Mouse (Mus musculus): ENCODE data around the gene Rnls. TPM values are rescaled to one million over a fixed set of nuclear protein-coding genes. Genes with fewer than 3 reads are reported as not detected.
A peak's percentile ranks its signal among the peaks of the same experiment; 100 is the strongest.

The Rnls gene
- polyA plus RNA-seq, 1 experiment from 2014 or later = 5.8 TPM

GRCm38 (mm10) chr19:33299726-33300292, 92.3 kb downstream of the Rnls start:
- Histone ChIP-seq H3K9me3 (no peaks in the 10 kb centered on the region), H3K36me3 (replicated peaks) (no peaks in the 10 kb centered on the region), H3K4me3 (no peak overlapping the region), H3K27me3 (replicated peaks; ENCODE audit: low read depth, poor library complexity, severe bottlenecking) (no peaks in the 10 kb centered on the region), H3K4me1 (no peaks in the 10 kb centered on the region), H3K27ac (replicated peaks) (no peak overlapping the region)
- DNase-seq (ENCODE audit: low spot score) = no peak
- 73% methylated on average over 3 of the region's 3 CpGs for WGBS

- Histone ChIP-seq H3K36me3 (replicated peaks) (no peaks in the 10 kb centered on the region), H3K9me3 (no peaks in the 10 kb centered on the region), H3K27me3 (replicated peaks; ENCODE audit: low read depth, poor library complexity, severe bottlenecking) (no peaks in the 10 kb centered on the region), H3K4me1 (no peaks in the 10 kb centered on the region), H3K27ac (replicated peaks) (no peak overlapping the region), H3K4me3 (no peak overlapping the region)
- WGBS = 46% methylated on average over 2 of the region's 2 CpGs
- DNase-seq (ENCODE audit: low spot score) = no peak
These were observed 95.8 kb downstream of the Rnls start for GRCm38 (mm10) chr19:33296338-33296737.

GRCm38 (mm10) chr19:33282985-33283384, 109.1 kb downstream of the Rnls start:
- no peaks in the 10 kb centered on the region for H3K36me3 ChIP-seq (replicated peaks)
- H3K9me3 ChIP-seq = no peaks in the 10 kb centered on the region
- no peaks in the 10 kb centered on the region for H3K4me1 ChIP-seq
- WGBS = 60% methylated on average over 3 of the region's 3 CpGs
- H3K4me3 ChIP-seq = no peak overlapping the region
- no peak for DNase-seq (ENCODE audit: low spot score)
- H3K27me3 ChIP-seq (replicated peaks; ENCODE audit: low read depth, poor library complexity, severe bottlenecking) = no peaks in the 10 kb centered on the region
- no peak overlapping the region for H3K27ac ChIP-seq (replicated peaks)

- 82% methylated on average over 1 of the region's 1 CpGs for WGBS
These were observed 115.7 kb downstream of the Rnls start for GRCm38 (mm10) chr19:33276421-33276820.

GRCm38 (mm10) chr19:33273676-33274075, 118.4 kb downstream of the Rnls start:
- H3K9me3 ChIP-seq = no peaks in the 10 kb centered on the region
- H3K27me3 ChIP-seq (replicated peaks; ENCODE audit: low read depth, poor library complexity, severe bottlenecking) = no peaks in the 10 kb centered on the region
- H3K36me3 ChIP-seq (replicated peaks) = no peaks in the 10 kb centered on the region
- no peak overlapping the region for H3K27ac ChIP-seq (replicated peaks)
- no peak for DNase-seq (ENCODE audit: low spot score)
- 76% methylated on average over 1 of the region's 1 CpGs for WGBS
- H3K4me3 ChIP-seq = no peak overlapping the region
- H3K4me1 ChIP-seq = no peaks in the 10 kb centered on the region

More at GRCm38 (mm10) chr19:33276421-33276820, 115.7 kb downstream of the Rnls start:
- no peaks in the 10 kb centered on the region for H3K36me3 ChIP-seq (replicated peaks)
- no peak overlapping the region for H3K4me3 ChIP-seq
- H3K4me1 ChIP-seq = no peaks in the 10 kb centered on the region
- H3K27ac ChIP-seq (replicated peaks) = no peak overlapping the region
- no peaks in the 10 kb centered on the region for H3K27me3 ChIP-seq (replicated peaks; ENCODE audit: low read depth, poor library complexity, severe bottlenecking)
- H3K9me3 ChIP-seq = no peaks in the 10 kb centered on the region
- no peak for DNase-seq (ENCODE audit: low spot score)

GRCm38 (mm10) chr19:33271571-33271970, 120.5 kb downstream of the Rnls start:
- WGBS = 56% methylated on average over 2 of the region's 2 CpGs
- H3K9me3 ChIP-seq = no peaks in the 10 kb centered on the region
- H3K36me3 ChIP-seq (replicated peaks) = no peaks in the 10 kb centered on the region
- H3K4me1 ChIP-seq = no peaks in the 10 kb centered on the region
- DNase-seq (ENCODE audit: low spot score) = no peak
- no peak overlapping the region for H3K4me3 ChIP-seq
- H3K27ac ChIP-seq (replicated peaks) = no peak overlapping the region
- no peaks in the 10 kb centered on the region for H3K27me3 ChIP-seq (replicated peaks; ENCODE audit: low read depth, poor library complexity, severe bottlenecking)

- no peaks in the 10 kb centered on the region for H3K4me1 ChIP-seq
- no peaks in the 10 kb centered on the region for H3K9me3 ChIP-seq
- no peak overlapping the region for H3K4me3 ChIP-seq
- H3K36me3 ChIP-seq (replicated peaks) = no peaks in the 10 kb centered on the region
- WGBS = 73% methylated on average over 2 of the region's 2 CpGs
- no peak for DNase-seq (ENCODE audit: low spot score)
- no peak overlapping the region for H3K27ac ChIP-seq (replicated peaks)
- H3K27me3 ChIP-seq (replicated peaks; ENCODE audit: low read depth, poor library complexity, severe bottlenecking) = no peaks in the 10 kb centered on the region
These were observed 121.9 kb downstream of the Rnls start for GRCm38 (mm10) chr19:33270231-33270630.

GRCm38 (mm10) chr19:33268044-33268443, 124.1 kb downstream of the Rnls start:
- Histone ChIP-seq H3K36me3 (replicated peaks) (no peaks in the 10 kb centered on the region), H3K4me1 (no peaks in the 10 kb centered on the region), H3K4me3 (no peak overlapping the region), H3K9me3 (no peaks in the 10 kb centered on the region), H3K27ac (replicated peaks) (no peak overlapping the region), H3K27me3 (replicated peaks; ENCODE audit: low read depth, poor library complexity, severe bottlenecking) (no peaks in the 10 kb centered on the region)
- WGBS = 80% methylated on average over 14 of the region's 14 CpGs
- DNase-seq (ENCODE audit: low spot score) = peak; percentile 17

GRCm38 (mm10) chr19:33265245-33265644, 126.8 kb downstream of the Rnls start:
- no peak overlapping the region for H3K4me3 ChIP-seq
- no peak overlapping the region for H3K27ac ChIP-seq (replicated peaks)
- WGBS = 30% methylated on average over 2 of the region's 2 CpGs
- no peaks in the 10 kb centered on the region for H3K4me1 ChIP-seq
- H3K9me3 ChIP-seq = no peaks in the 10 kb centered on the region
- DNase-seq (ENCODE audit: low spot score) = no peak
- no peaks in the 10 kb centered on the region for H3K36me3 ChIP-seq (replicated peaks)
- H3K27me3 ChIP-seq (replicated peaks; ENCODE audit: low read depth, poor library complexity, severe bottlenecking) = no peaks in the 10 kb centered on the region

- Histone ChIP-seq H3K27ac (replicated peaks) (no peak overlapping the region), H3K4me1 (no peaks in the 10 kb centered on the region), H3K4me3 (no peak overlapping the region), H3K9me3 (no peaks in the 10 kb centered on the region), H3K36me3 (replicated peaks) (no peaks in the 10 kb centered on the region), H3K27me3 (replicated peaks; ENCODE audit: low read depth, poor library complexity, severe bottlenecking) (no peaks in the 10 kb centered on the region)
- no peak for DNase-seq (ENCODE audit: low spot score)
- 46% methylated on average over 3 of the region's 3 CpGs for WGBS
These were observed 127.7 kb downstream of the Rnls start for GRCm38 (mm10) chr19:33264224-33264993.

- H3K4me1 ChIP-seq = no peaks in the 10 kb centered on the region
- DNase-seq (ENCODE audit: low spot score) = no peak
- H3K27ac ChIP-seq (replicated peaks) = no peak overlapping the region
- no peaks in the 10 kb centered on the region for H3K36me3 ChIP-seq (replicated peaks)
- no peaks in the 10 kb centered on the region for H3K9me3 ChIP-seq
- H3K27me3 ChIP-seq (replicated peaks; ENCODE audit: low read depth, poor library complexity, severe bottlenecking) = no peaks in the 10 kb centered on the region
- no peak overlapping the region for H3K4me3 ChIP-seq
- 75% methylated on average over 2 of the region's 2 CpGs for WGBS
These were observed 129.7 kb downstream of the Rnls start for GRCm38 (mm10) chr19:33262421-33262820.

GRCm38 (mm10) chr19:33259164-33259563, 132.9 kb downstream of the Rnls start:
- WGBS = 82% methylated on average over 1 of the region's 1 CpGs
- Histone ChIP-seq H3K27me3 (replicated peaks; ENCODE audit: low read depth, poor library complexity, severe bottlenecking) (no peaks in the 10 kb centered on the region), H3K36me3 (replicated peaks) (no peaks in the 10 kb centered on the region)

GRCm38 (mm10) chr19:33253893-33254292, 138.2 kb downstream of the Rnls start:
- no peaks in the 10 kb centered on the region for H3K4me1 ChIP-seq
- no peaks in the 10 kb centered on the region for H3K27me3 ChIP-seq (replicated peaks; ENCODE audit: low read depth, poor library complexity, severe bottlenecking)
- 73% methylated on average over 5 of the region's 5 CpGs for WGBS
- H3K27ac ChIP-seq (replicated peaks) = no peak overlapping the region
- no peaks in the 10 kb centered on the region for H3K36me3 ChIP-seq (replicated peaks)
- H3K9me3 ChIP-seq = no peaks in the 10 kb centered on the region
- H3K4me3 ChIP-seq = no peak overlapping the region
- DNase-seq (ENCODE audit: low spot score) = no peak

More at GRCm38 (mm10) chr19:33259164-33259563, 132.9 kb downstream of the Rnls start:
- no peak overlapping the region for H3K27ac ChIP-seq (replicated peaks)
- no peaks in the 10 kb centered on the region for H3K4me1 ChIP-seq
- DNase-seq (ENCODE audit: low spot score) = no peak
- no peak overlapping the region for H3K4me3 ChIP-seq
- no peaks in the 10 kb centered on the region for H3K9me3 ChIP-seq
